Mouse (Mus musculus) CH12.LX (cell line): ENCODE data around the gene Tmem38b. TPM values are rescaled to one million over a fixed set of nuclear protein-coding genes. Genes with fewer than 3 reads are reported as not detected.

ENCODE experiments used
- DNase-seq: peaks from one replicate; pipeline ENCODE4 v3.0.0-alpha.2; 2013; ENCODE audit errors: extremely low read depth
- H3K27ac ChIP-seq: 2 replicates; pipeline ENCODE4 v1.5.1; 2012; ENCODE audit warnings: low read depth, mild to moderate bottlenecking, control low read depth, moderate library complexity; ENCODE audit not compliant: insufficient read depth
- H3K27me3 ChIP-seq: replicated peaks from 2 replicates; pipeline ENCODE3; 2012; ENCODE audit warnings: inconsistent platforms
- H3K36me3 ChIP-seq, 2 experiments: replicated peaks in 1 of 2; 2 replicates each; pipeline versions ENCODE3 to v1.6.1; 2012; ENCODE audit warnings: inconsistent platforms in 1 of 2, low read length in 1 of 2, mild to moderate bottlenecking in 1 of 2, mixed read lengths in 1 of 2, moderate library complexity in 1 of 2; ENCODE audit not compliant: control insufficient read depth in 1 of 2, insufficient read depth in 1 of 2
- H3K4me1 ChIP-seq, 2 experiments: 2 replicates each; pipeline ENCODE4 v1.6.1; 2012; ENCODE audit warnings: inconsistent platforms in 1 of 2, moderate library complexity in 1 of 2; ENCODE audit not compliant: insufficient read depth in 2 of 2, control insufficient read depth in 1 of 2
- H3K4me2 ChIP-seq: 2 replicates; pipeline ENCODE4 v1.6.1; 2012; ENCODE audit warnings: low read depth, mild to moderate bottlenecking, control low read depth; ENCODE audit not compliant: poor library complexity, insufficient read depth, severe bottlenecking
- H3K4me3 ChIP-seq, 3 experiments: fragments of 150-350 bp in 1 of 3; sonication (generic) in 1 of 3; replicated peaks in 1 of 3; 2 replicates each; pipeline versions ENCODE3 to v1.5.1; 2011 to 2012; ENCODE audit warnings: low read depth in 2 of 3, low read length in 2 of 3, mild to moderate bottlenecking in 2 of 3, moderate library complexity in 2 of 3, control low read depth in 1 of 3, improper control_type of control experiment in 1 of 3, inconsistent platforms in 1 of 3, mixed read lengths in 1 of 3; ENCODE audit not compliant: poor library complexity in 1 of 3
- H3K79me2 ChIP-seq: replicated peaks from 2 replicates; pipeline ENCODE4 v1.6.1; 2012; ENCODE audit warnings: mild to moderate bottlenecking, moderate library complexity; ENCODE audit not compliant: control insufficient read depth, poor library complexity, insufficient read depth, severe bottlenecking; ENCODE audit errors: extremely low read depth
- H3K9ac ChIP-seq: 2 replicates; pipeline ENCODE4 v1.6.1; 2012; ENCODE audit warnings: low read depth, mild to moderate bottlenecking, control low read depth, moderate library complexity; ENCODE audit not compliant: insufficient read depth
- H3K9me3 ChIP-seq: replicated peaks from 2 replicates; pipeline ENCODE3; 2012; ENCODE audit warnings: low read length, inconsistent platforms, mixed read lengths
- CHD1 ChIP-seq: IDR thresholded peaks from 2 replicates; pipeline ENCODE4 v1.6.1; 2012; ENCODE audit warnings: low read depth, low read length, improper control_type of control experiment, inconsistent platforms
- IRF4 ChIP-seq: IDR thresholded peaks from 2 replicates; pipeline ENCODE4 v1.6.1; 2014; ENCODE audit warnings: low read depth, mild to moderate bottlenecking, inconsistent platforms, low read length, improper control_type of control experiment
- KAT2A ChIP-seq: IDR thresholded peaks from 2 replicates; pipeline ENCODE4 v1.6.1; 2012; ENCODE audit warnings: low read length, improper control_type of control experiment, inconsistent platforms; ENCODE audit not compliant: insufficient replicate concordance
- MAFK ChIP-seq: IDR thresholded peaks from 2 replicates; pipeline ENCODE4 v1.6.1; 2011; ENCODE audit warnings: low read length, improper control_type of control experiment; ENCODE audit not compliant: insufficient replicate concordance
- MAX ChIP-seq: IDR thresholded peaks from 2 replicates; pipeline ENCODE4 v1.6.1; 2011; ENCODE audit warnings: low read length, improper control_type of control experiment
- NELFE ChIP-seq: IDR thresholded peaks from 2 replicates; pipeline ENCODE4 v1.6.1; 2011; ENCODE audit warnings: low read depth, low read length, improper control_type of control experiment
- RCOR1 ChIP-seq: conservative IDR thresholded peaks from 2 replicates; pipeline ENCODE4 v1.6.1; 2012; ENCODE audit warnings: low read depth, mild to moderate bottlenecking, inconsistent platforms, low read length, improper control_type of control experiment
- dilution Hi-C: fragments of 300-500 bp; cut with MboI; formaldehyde crosslinking; loops from 2 replicates; pipeline ENCODE4 v1.14.3; 2020; ENCODE audit warnings: low sequenced_read_pairs; ENCODE audit not compliant: extremely low pct_unique_long_range_greater_than_20kb, extremely low pct_ligation_motif_present
- in situ Hi-C: fragments of 300-500 bp; cut with MboI; formaldehyde crosslinking; loops from 3 replicates; pipeline ENCODE4 v1.14.3; 2019; ENCODE audit warnings: low sequenced_read_pairs, low pct_ligation_motif_present, low pct_unique_long_range_greater_than_20kb, mixed read lengths
- polyA plus RNA-seq: library from polyadenylated mRNA; unstranded; fragments of >175 nt; gene quantifications from 2 replicates; pipeline ENCODE4 v1.2.1, GENCODE M21; 2012; ENCODE audit warnings: low read depth; ENCODE audit not compliant: insufficient read length
- total RNA-seq, 2 experiments: library from RNA; depleted of rRNA; stranded (reverse); fragments of 300-350 nt in 1 of 2; fragments of >200 nt in 1 of 2; gene quantifications; 2 replicates each; pipeline ENCODE4 v1.2.3; 2012 to 2014

Gene Tmem38b
- total and polyA plus RNA-seq, 3 experiments = 5.9 to 10.8 (median 10.5) TPM

DNA sequence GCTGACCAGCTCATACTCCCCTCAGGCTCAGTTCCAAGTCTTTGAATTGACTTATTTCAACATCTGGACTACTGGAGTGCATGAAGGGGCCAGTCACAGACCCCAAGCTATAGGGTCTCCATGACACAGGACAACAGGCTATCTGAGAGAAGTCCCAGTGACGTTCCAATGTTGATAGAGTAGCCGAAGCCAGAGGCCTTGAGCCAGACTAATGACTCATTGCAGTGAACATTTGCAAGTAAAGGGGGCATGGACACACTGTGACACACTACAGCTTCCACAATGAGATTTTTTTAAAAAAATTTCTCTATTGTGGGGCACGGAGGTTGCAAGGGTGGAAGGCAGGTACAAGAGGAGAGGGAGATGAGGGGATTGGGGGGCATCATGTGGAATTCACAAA, 81.2 kb downstream of the Tmem38b start:
- H3K36me3 ChIP-seq = no peaks in the 10 kb centered on the region
- H3K27me3 ChIP-seq = no peaks in the 10 kb centered on the region
- TF ChIP-seq KAT2A = no peak
- no peak for TF ChIP-seq NELFE
- no peak for TF ChIP-seq RCOR1
- no peak for TF ChIP-seq MAFK
- no peak for TF ChIP-seq CHD1
- no peak for TF ChIP-seq MAX
- no peak for TF ChIP-seq IRF4

More for the DNA sequence above, 81.2 kb downstream of the Tmem38b start:
- no peak overlapping the region for H3K4me3 ChIP-seq
- no peak overlapping the region for H3K27ac ChIP-seq
- dilution Hi-C loops (no loop called here), in situ Hi-C loops (no loop called here)
- peaks cover 16 to 27% of the 10 kb centered on the region in 2 experiments for H3K4me1 ChIP-seq
- H3K79me2 ChIP-seq = no peaks in the 10 kb centered on the region
- H3K9ac ChIP-seq = no peak overlapping the region
- DNase-seq = no peak
- no peak overlapping the region for H3K4me2 ChIP-seq
- no peaks in the 10 kb centered on the region for H3K9me3 ChIP-seq

Other genes with a start within 250 kb of the Tmem38b start
- gene Fsd1l, start 194.6 kb upstream of the Tmem38b start, total RNA-seq (2012; rRNA removed) = 0.25 and 0.38 TPM in 2 replicates
- gene Fsd1l, start 194.6 kb upstream of the Tmem38b start, total RNA-seq (2014; rRNA removed) = 0.26 and 0.45 TPM in 2 replicates
- gene Fsd1l, start 194.6 kb upstream of the Tmem38b start, polyA plus RNA-seq = 0.39 and 0.42 TPM in 2 replicates
- 4.8 and 5.8 TPM in 2 replicates for gene Fktn, start 112.0 kb upstream of the Tmem38b start, total RNA-seq (2012; rRNA removed)
- 5.5 and 5.8 TPM in 2 replicates for gene Fktn, start 112.0 kb upstream of the Tmem38b start, total RNA-seq (2014; rRNA removed)
- 6.5 and 7.5 TPM in 2 replicates for gene Fktn, start 112.0 kb upstream of the Tmem38b start, polyA plus RNA-seq
- 0.04 TPM in 1 of 2 replicates, not detected in the other for gene Tal2, start 46.3 kb upstream of the Tmem38b start, total RNA-seq (2012; rRNA removed)
- gene Tal2, start 46.3 kb upstream of the Tmem38b start, total RNA-seq (2014; rRNA removed) = 0.09 TPM in 1 of 2 replicates, not detected in the other
- not detected in 2 replicates for gene Tal2, start 46.3 kb upstream of the Tmem38b start, polyA plus RNA-seq